Mouse (Mus musculus) left cerebral cortex, adult 9 months (tissue): ENCODE data around the gene Aldh3a1.

ENCODE experiments used
- DNase-seq, 2 experiments: peaks; one replicate each; pipeline ENCODE4 v3.0.0; 2022; ENCODE audit warnings: low spot score in 2 of 2

Aldh3a1 gene

GRCm38 (mm10) chr11:61236015-61236414 lies 28.7 kb downstream of the Aldh3a1 start:
- no peak for DNase-seq

GRCm38 (mm10) chr11:61244406-61244805 lies 37.1 kb downstream of the Aldh3a1 start:
- DNase-seq = no peak

- no peak for DNase-seq
These were observed 44.4 kb downstream of the Aldh3a1 start for GRCm38 (mm10) chr11:61251741-61252140.

GRCm38 (mm10) chr11:61252807-61253206 lies 45.5 kb downstream of the Aldh3a1 start:
- no peak for DNase-seq

GRCm38 (mm10) chr11:61259106-61259505 lies 51.8 kb downstream of the Aldh3a1 start:
- DNase-seq = no peak

- no peak for DNase-seq
These were observed 55.2 kb downstream of the Aldh3a1 start for GRCm38 (mm10) chr11:61262516-61262915.

- no peak for DNase-seq
These were observed 56.5 kb downstream of the Aldh3a1 start for GRCm38 (mm10) chr11:61263841-61264240.

- peak; percentile 83 to 93 for DNase-seq
These were observed 59.5 kb downstream of the Aldh3a1 start, which contains the start of gene Aldh3a2 for GRCm38 (mm10) chr11:61266551-61267533. Gene Aldh3a2, minus strand, starts transcription at chr11:61267464.
